Mouse (Mus musculus) liver, postnatal 0 days (tissue): ENCODE measurements around the gene Crebzf. TPM values are rescaled to one million over a fixed set of nuclear protein-coding genes. Genes with fewer than 3 reads are reported as not detected.

Experiments used
- ATAC-seq: fragments of 200-750 bp; cut with Nextera tagmentation; 2 replicates; pipeline ENCODE4 v1.8.0; 2017; ENCODE audit warnings: mild to moderate bottlenecking, moderate library complexity
- DNase-seq: peaks from one replicate; pipeline ENCODE4 v3.0.0-alpha.2; 2016
- H3K27ac ChIP-seq: fragments of 300-500 bp; sonication (generic); 2 replicates; pipeline ENCODE4 v1.5.1; 2014; ENCODE audit warnings: antibody characterized with exemption, moderate library complexity, mild to moderate bottlenecking, low read depth
- H3K27me3 ChIP-seq: fragments of 300-500 bp; sonication (generic); 2 replicates; pipeline ENCODE4 v1.6.1; 2014; ENCODE audit warnings: low read length, control low read depth, mixed read lengths; ENCODE audit not compliant: insufficient read depth
- H3K36me3 ChIP-seq: fragments of 300-500 bp; sonication (generic); replicated peaks from 2 replicates; pipeline ENCODE4 v1.6.1; 2014; ENCODE audit warnings: mild to moderate bottlenecking, control low read depth, low read length, moderate library complexity, mixed read lengths; ENCODE audit not compliant: insufficient read depth
- H3K4me1 ChIP-seq: fragments of 300-500 bp; sonication (generic); 2 replicates; pipeline ENCODE4 v1.6.1; 2014; ENCODE audit warnings: antibody characterized with exemption, mild to moderate bottlenecking, control low read depth; ENCODE audit not compliant: insufficient read depth
- H3K4me2 ChIP-seq: fragments of 300-500 bp; sonication (generic); 2 replicates; pipeline ENCODE4 v1.6.1; 2014; ENCODE audit warnings: low read depth, mild to moderate bottlenecking, low read length, moderate library complexity, mixed read lengths
- H3K4me3 ChIP-seq: fragments of 300-500 bp; sonication (generic); 2 replicates; pipeline ENCODE4 v1.5.1; 2014; ENCODE audit warnings: low read depth, low read length
- H3K9ac ChIP-seq: fragments of 300-500 bp; sonication (generic); replicated peaks from 2 replicates; pipeline ENCODE4 v1.6.1; 2014; ENCODE audit warnings: mild to moderate bottlenecking, moderate library complexity
- H3K9me3 ChIP-seq: fragments of 300-500 bp; sonication (generic); 2 replicates; pipeline ENCODE4 v1.6.1; 2016; ENCODE audit warnings: mild to moderate bottlenecking, control low read depth, low read length, mixed read lengths
- CTCF ChIP-seq: sonication (generic); IDR thresholded peaks from 2 replicates; pipeline ENCODE4 v1.5.1; 2016; ENCODE audit warnings: antibody characterized with exemption, low read depth
- EP300 ChIP-seq: IDR thresholded peaks from 2 replicates; pipeline ENCODE4 v1.6.1; 2016; ENCODE audit warnings: antibody characterized with exemption, low read depth, mild to moderate bottlenecking
- WGBS: fragments of 180-500 bp; shearing (Covaris S2); extraction: QIAGEN DNeasy Blood & Tissue Kit; methylation state at CpG from one replicate; pipeline ENCODE4 v1.1.7; 2014; ENCODE audit not compliant: insufficient replicate concordance; 5-methylcytosine and 5-hydroxymethylcytosine counted together
- polyA plus RNA-seq: library from polyadenylated mRNA; unstranded; fragments of >200 nt; fragmentation: Nextera tagmentation; extraction: Ambion mirVana; gene quantifications from 2 replicates; pipeline ENCODE4 v1.2.1, GENCODE M21; 2015

Crebzf gene
- polyA plus RNA-seq, 1 experiment from 2014 or later: 11.1 TPM

DNA sequence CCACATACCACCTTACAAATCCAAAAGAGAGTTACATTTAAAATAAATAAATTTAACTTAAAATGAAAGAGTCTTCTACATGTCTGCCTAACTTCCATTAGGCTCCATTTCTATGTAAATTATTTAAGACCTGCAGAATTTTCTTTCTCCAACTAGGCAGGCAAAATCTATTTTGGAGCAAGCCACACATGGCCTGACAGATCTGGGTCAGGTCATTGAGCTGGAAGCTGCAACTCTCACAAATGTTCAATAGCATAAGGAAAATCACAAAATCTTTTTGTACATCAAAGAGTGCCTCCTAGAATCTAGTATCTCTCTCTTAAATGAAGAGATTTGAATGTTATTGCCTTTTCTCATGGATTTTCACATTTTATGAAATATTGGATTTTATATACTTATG lies 10.3 kb upstream of the Crebzf start:
- no peak for DNase-seq
- Histone ChIP-seq H3K4me2 (no peak overlapping the region), H3K36me3 (no peaks in the 10 kb centered on the region), H3K4me3 (no peak overlapping the region), H3K27me3 (no peaks in the 10 kb centered on the region), H3K4me1 (no peaks in the 10 kb centered on the region), H3K9me3 (no peaks in the 10 kb centered on the region), H3K9ac (no peak overlapping the region), H3K27ac (no peak overlapping the region)
- ATAC-seq: no peak
- TF ChIP-seq EP300 (no peak), CTCF (no peak)

DNA sequence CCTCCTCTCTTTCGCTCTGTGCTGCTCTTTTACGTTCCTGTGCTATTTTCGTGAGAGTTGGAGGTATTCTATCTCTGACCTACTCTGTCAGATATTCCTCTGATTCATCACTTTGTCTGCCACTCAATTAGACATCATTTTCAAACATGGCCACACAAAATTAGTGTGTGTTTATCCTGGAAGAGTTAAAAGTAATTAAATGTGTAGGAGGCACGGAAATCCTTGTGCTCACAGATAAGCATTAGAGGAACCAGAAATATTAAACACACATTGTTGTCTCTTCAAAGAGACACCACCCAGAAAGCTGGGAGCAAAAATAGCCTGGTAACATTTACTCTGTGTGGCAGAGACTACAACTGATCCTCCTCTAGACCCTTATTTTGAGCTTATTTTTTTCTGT lies 2.5 kb upstream of the Crebzf start:
- ATAC-seq (no peak), DNase-seq (no peak)
- Histone ChIP-seq H3K4me3 (no peak overlapping the region), H3K4me2 (no peak overlapping the region), H3K36me3 (no peaks in the 10 kb centered on the region), H3K27me3 (no peaks in the 10 kb centered on the region), H3K27ac (no peak overlapping the region), H3K9me3 (no peaks in the 10 kb centered on the region), H3K9ac (no peak overlapping the region), H3K4me1 (peaks cover 5% of the 10 kb centered on the region; the same call in 1 of the 2 replicates)
- no peak for TF ChIP-seq EP300
- no peak for TF ChIP-seq CTCF
- 84% methylated on average over 4 of the region's 4 CpGs for WGBS

DNA sequence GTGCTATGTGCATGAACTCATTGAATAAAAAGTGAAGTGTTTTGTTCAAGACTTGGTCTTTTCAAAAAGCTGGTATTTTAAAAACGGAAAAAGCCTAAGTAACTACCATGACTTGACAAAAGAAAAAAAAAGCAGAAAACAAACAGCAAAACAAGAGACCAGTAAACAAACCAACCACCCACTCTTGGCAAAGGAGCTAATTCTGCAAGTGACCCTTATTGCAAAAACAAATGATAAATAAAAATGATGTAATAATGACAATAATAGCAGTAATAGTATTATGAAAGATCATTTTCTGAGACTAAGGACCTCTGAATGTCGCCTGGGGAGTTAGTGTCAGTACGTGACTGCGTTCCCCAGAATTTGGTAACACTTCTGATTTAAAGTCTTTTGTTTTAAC lies 459 bp upstream of the Crebzf start:
- Histone ChIP-seq H3K36me3 (peaks cover 1% of the 10 kb centered on the region), H3K4me2 (peak overlapping the region; percentile 84), H3K27me3 (no peaks in the 10 kb centered on the region), H3K9ac (peak overlapping the region; percentile 96), H3K4me1 (peaks cover 5% of the 10 kb centered on the region; the same call in 1 of the 2 replicates), H3K9me3 (no peaks in the 10 kb centered on the region), H3K27ac (peak overlapping the region; percentile 99), H3K4me3 (peak overlapping the region; percentile 91)
- 11% methylated on average over 4 of the region's 4 CpGs for WGBS
- DNase-seq (no peak), ATAC-seq (no peak)
- TF ChIP-seq EP300 (no peak), CTCF (no peak)

DNA sequence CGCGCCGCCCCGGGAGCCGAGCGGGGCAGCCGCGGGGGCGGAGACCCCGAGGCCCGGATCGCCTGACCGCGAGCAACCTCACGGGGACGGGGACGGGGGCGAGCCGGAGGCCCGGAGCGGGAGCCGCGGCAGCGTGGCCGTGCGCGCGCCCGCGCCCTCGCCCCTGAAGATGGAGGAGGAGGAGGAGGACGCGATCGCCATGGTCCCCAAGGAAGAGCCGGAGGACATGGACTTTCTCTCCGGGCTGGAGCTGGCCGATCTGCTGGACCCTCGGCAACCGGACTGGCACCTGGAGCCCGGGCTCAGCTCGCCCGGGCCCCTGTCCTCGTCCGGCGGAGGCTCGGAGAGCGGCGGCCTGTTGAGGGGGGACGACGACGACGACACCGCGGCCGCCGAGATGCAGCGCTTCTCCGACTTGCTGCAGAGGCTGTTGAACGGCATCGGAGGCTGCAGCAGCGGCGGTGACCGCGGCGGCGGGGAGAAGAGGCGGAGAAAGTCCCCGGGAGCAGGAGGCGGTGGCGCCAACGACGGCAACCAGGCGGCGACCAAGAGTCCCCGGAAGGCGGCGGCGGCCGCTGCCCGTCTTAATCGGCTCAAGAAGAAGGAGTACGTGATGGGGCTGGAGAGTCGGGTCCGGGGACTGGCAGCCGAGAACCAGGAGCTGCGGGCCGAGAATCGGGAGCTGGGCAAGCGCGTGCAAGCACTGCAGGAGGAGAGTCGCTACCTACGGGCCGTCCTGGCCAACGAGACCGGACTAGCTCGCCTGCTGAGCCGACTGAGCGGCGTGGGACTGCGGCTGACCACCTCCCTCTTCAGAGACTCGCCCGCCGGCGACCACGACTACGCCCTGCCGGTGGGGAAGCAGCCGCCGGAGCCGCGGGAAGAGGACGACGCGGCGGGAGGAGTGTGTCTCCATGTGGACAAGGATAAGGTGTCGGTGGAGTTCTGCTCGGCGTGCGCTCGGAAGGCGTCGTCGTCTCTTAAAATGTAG lies 867 bp downstream of the Crebzf start:
- ATAC-seq (peak; percentile 71), DNase-seq (peak; percentile 80)
- Histone ChIP-seq H3K4me3 (peak overlapping the region; percentile 91), H3K36me3 (peaks cover 7% of the 10 kb centered on the region), H3K4me1 (peaks cover 5% of the 10 kb centered on the region; the same call in 1 of the 2 replicates), H3K27ac (peak overlapping the region; percentile 99), H3K4me2 (peak overlapping the region; percentile 84), H3K27me3 (no peaks in the 10 kb centered on the region), H3K9me3 (no peaks in the 10 kb centered on the region), H3K9ac (peak overlapping the region; percentile 96)
- WGBS: under 1% methylated on average over 110 of the region's 123 CpGs
- TF ChIP-seq CTCF: peak; percentile 70
- TF ChIP-seq EP300: no peak

DNA sequence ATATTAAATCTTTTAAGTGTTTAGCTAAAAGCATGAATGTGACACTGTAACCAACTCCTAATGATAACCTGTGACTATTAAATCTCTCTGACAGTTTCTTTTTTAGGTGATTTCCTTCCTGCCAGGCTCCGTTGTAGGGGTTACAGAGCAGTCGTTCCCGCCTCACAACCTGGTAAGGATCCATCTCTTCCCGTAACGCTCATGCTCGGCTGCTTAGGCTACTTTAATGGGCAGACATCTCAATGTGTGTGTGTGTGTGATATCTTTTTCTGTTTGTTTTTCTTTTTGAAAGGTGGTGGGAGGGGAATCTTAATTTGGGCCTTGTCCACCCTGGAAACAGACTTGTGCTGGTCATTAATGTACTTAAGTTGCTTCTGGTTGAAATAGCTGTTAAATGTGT lies 1.7 kb downstream of the Crebzf start:
- TF ChIP-seq EP300 (no peak), CTCF (no peak)
- 0% methylated on average over 6 of the region's 6 CpGs for WGBS
- H3K9me3 ChIP-seq: no peaks in the 10 kb centered on the region
- peak overlapping the region; percentile 84 for H3K4me2 ChIP-seq
- peak overlapping the region; percentile 96 for H3K9ac ChIP-seq
- H3K4me3 ChIP-seq: peak overlapping the region; percentile 91
- H3K36me3 ChIP-seq: peaks cover 7% of the 10 kb centered on the region
- ATAC-seq: no peak
- peaks cover 5% of the 10 kb centered on the region; the same call in 1 of the 2 replicates for H3K4me1 ChIP-seq
- DNase-seq: no peak
- H3K27me3 ChIP-seq: no peaks in the 10 kb centered on the region
- peak overlapping the region; percentile 99 for H3K27ac ChIP-seq

DNA sequence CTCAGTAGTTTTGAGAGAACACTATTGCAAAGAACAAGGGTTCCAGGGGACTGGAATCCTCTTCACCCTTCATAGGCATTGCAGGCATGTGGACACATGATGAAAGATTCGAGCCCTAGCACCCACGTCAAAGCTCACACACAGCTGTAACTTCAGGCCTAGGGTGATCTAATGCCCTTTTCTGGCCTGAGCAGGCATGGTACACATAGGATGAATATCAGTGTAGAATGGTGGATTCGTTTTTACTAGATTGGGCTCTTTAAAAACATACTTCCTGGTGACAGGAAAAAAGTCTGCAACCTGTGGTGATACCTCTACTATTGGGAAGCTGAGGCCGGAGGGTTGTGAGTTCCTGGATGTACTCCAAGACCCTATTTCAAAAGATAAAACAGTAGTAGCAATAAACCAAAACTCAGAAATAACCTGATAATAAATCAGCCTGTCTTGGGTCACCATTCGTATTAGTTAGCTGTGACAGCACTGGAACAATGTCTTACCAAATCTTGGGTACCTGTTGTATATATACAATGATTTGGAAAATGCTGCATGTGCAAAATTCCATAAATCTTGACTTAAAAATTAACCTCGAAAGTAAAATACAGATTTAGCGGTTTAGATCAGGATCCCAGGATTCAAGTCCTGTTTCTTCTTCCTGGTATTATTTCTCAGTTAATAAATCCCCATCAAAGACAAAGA lies 13.8 kb downstream of the Crebzf start:
- Histone ChIP-seq H3K4me2 (peak overlapping the region; percentile 90), H3K27me3 (no peaks in the 10 kb centered on the region), H3K36me3 (peaks cover 26% of the 10 kb centered on the region), H3K4me3 (peak overlapping the region; percentile 73), H3K4me1 (peaks cover 15% of the 10 kb centered on the region), H3K9me3 (no peaks in the 10 kb centered on the region), H3K27ac (no peak overlapping the region), H3K9ac (peak overlapping the region; percentile 74)
- DNase-seq (no peak), ATAC-seq (no peak)
- TF ChIP-seq CTCF (no peak), EP300 (no peak)
- WGBS: 14% methylated on average over 7 of the region's 7 CpGs
